Mouse (Mus musculus) forebrain, embryonic 10.5 days (tissue): ENCODE measurements around the gene Amph. TPM values are rescaled to one million over a fixed set of nuclear protein-coding genes. Genes with fewer than 3 reads are reported as not detected.
A peak's percentile ranks its signal among the peaks of the same experiment; 100 is the strongest.

Experiments used
- DNase-seq: peaks from one replicate; pipeline ENCODE4 v3.0.0-alpha.2; 2017; ENCODE audit warnings: low spot score; ENCODE audit errors: extremely low spot score
- H3K27ac ChIP-seq: fragments of 300-500 bp; sonication (generic); 2 replicates; pipeline ENCODE4 v1.5.1; 2016; ENCODE audit warnings: mild to moderate bottlenecking
- H3K27me3 ChIP-seq: fragments of 300-500 bp; sonication (generic); 2 replicates; pipeline ENCODE4 v1.6.1; 2016; ENCODE audit warnings: mild to moderate bottlenecking; ENCODE audit not compliant: poor library complexity, severe bottlenecking
- H3K36me3 ChIP-seq: fragments of 300-500 bp; sonication (generic); replicated peaks from 2 replicates; pipeline ENCODE4 v1.6.1; 2016; ENCODE audit warnings: mild to moderate bottlenecking, moderate library complexity
- H3K4me1 ChIP-seq: fragments of 300-500 bp; sonication (generic); 2 replicates; pipeline ENCODE4 v1.6.1; 2016
- H3K4me3 ChIP-seq: fragments of 300-500 bp; sonication (generic); 2 replicates; pipeline ENCODE4 v1.5.1; 2016; ENCODE audit warnings: mild to moderate bottlenecking, moderate library complexity
- H3K9me3 ChIP-seq: fragments of 300-500 bp; sonication (generic); 2 replicates; pipeline ENCODE4 v1.6.1; 2016; ENCODE audit warnings: mild to moderate bottlenecking, moderate library complexity
- WGBS: fragments of 180-500 bp; shearing (Covaris S2); methylation state at CpG from one replicate; pipeline ENCODE4 v1.1.7; 2016; 5-methylcytosine and 5-hydroxymethylcytosine counted together
- polyA plus RNA-seq: library from polyadenylated mRNA; unstranded; fragments of >200 nt; fragmentation: Nextera tagmentation; extraction: Ambion mirVana; gene quantifications from 2 replicates; pipeline ENCODE4 v1.2.1, GENCODE M21; 2016

The Amph gene
- polyA plus RNA-seq, 1 experiment from 2014 or later, result 3.7 TPM

DNA sequence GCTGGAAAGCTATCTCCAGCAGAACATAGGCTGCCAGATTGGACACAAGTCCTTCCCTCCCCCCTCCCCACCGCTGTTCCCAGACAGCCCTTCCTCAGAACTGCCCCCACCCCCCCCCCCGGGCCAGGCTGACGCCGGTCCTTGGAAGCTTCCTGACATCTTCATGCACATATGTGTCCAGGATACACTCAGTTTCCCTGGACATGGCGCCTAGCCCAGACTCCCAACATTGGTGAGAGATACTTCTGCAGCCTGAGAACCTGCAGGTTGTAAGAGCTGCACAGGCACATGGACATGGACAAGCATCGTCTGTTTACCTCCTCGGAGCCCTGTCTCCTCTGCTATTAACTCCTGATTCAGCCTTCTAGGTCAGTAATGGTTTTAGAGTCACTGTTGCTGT, 213.1 kb downstream of the Amph start:
- Histone ChIP-seq H3K27ac (no peak overlapping the region), H3K27me3 (no peaks in the 10 kb centered on the region), H3K9me3 (no peaks in the 10 kb centered on the region), H3K36me3 (no peaks in the 10 kb centered on the region), H3K4me3 (no peak overlapping the region), H3K4me1 (no peaks in the 10 kb centered on the region)
- WGBS, result 75% methylated on average over 7 of the region's 7 CpGs
- no peak for DNase-seq

DNA sequence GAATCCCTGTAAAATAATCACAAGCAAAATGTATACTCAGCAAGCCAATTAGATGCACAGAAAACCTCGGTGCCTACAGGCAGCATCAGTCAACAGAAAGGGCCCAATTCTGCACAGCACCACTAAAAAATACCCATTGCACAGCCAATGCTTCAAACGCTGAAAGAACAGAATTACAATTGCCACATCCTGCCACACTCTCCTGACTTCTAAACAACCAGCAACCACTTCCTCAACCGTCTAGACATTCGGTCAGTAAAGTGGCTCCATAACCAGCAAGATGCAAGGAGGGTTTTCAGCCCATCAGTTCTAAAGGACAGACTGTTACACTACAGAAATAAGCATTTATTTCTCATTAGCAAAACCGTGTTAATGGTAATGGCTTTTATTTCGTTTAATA, 214.1 kb downstream of the Amph start:
- Histone ChIP-seq H3K27me3 (no peaks in the 10 kb centered on the region), H3K36me3 (no peaks in the 10 kb centered on the region), H3K4me1 (no peaks in the 10 kb centered on the region), H3K27ac (no peak overlapping the region), H3K4me3 (no peak overlapping the region), H3K9me3 (no peaks in the 10 kb centered on the region)
- no peak for DNase-seq
- 92% methylated on average over 6 of the region's 6 CpGs for WGBS

GRCm38 (mm10) chr13:19177662-19178259, 229.8 kb downstream of the Amph start:
- no peaks in the 10 kb centered on the region for H3K9me3 ChIP-seq
- no peaks in the 10 kb centered on the region for H3K4me1 ChIP-seq
- WGBS, result 74% methylated on average over 1 of the region's 1 CpGs
- H3K27me3 ChIP-seq, result no peaks in the 10 kb centered on the region
- H3K4me3 ChIP-seq, result no peak overlapping the region
- DNase-seq, result peak; percentile 21
- H3K27ac ChIP-seq, result no peak overlapping the region
- no peaks in the 10 kb centered on the region for H3K36me3 ChIP-seq

GRCm38 (mm10) chr13:19178351-19178750, 230.3 kb downstream of the Amph start:
- Histone ChIP-seq H3K9me3 (no peaks in the 10 kb centered on the region), H3K4me3 (no peak overlapping the region), H3K27me3 (no peaks in the 10 kb centered on the region), H3K36me3 (no peaks in the 10 kb centered on the region), H3K27ac (no peak overlapping the region), H3K4me1 (no peaks in the 10 kb centered on the region)
- no peak for DNase-seq
- WGBS, result 86% methylated on average over 5 of the region's 5 CpGs

GRCm38 (mm10) chr13:19182259-19182658, 234.3 kb downstream of the Amph start:
- no peaks in the 10 kb centered on the region for H3K9me3 ChIP-seq
- H3K36me3 ChIP-seq, result no peaks in the 10 kb centered on the region
- no peak overlapping the region for H3K27ac ChIP-seq
- H3K27me3 ChIP-seq, result no peaks in the 10 kb centered on the region
- H3K4me1 ChIP-seq, result no peaks in the 10 kb centered on the region
- 85% methylated on average over 8 of the region's 8 CpGs for WGBS
- no peak overlapping the region for H3K4me3 ChIP-seq
- no peak for DNase-seq

- Histone ChIP-seq H3K36me3 (no peaks in the 10 kb centered on the region), H3K4me1 (no peaks in the 10 kb centered on the region), H3K27ac (no peak overlapping the region), H3K9me3 (no peaks in the 10 kb centered on the region), H3K4me3 (no peak overlapping the region), H3K27me3 (no peaks in the 10 kb centered on the region)
- no peak for DNase-seq
- 85% methylated on average over 6 of the region's 6 CpGs for WGBS
Observed at GRCm38 (mm10) chr13:19190052-19190451, 242.0 kb downstream of the Amph start.

- no peak for DNase-seq
- Histone ChIP-seq H3K9me3 (no peaks in the 10 kb centered on the region), H3K27me3 (no peaks in the 10 kb centered on the region), H3K4me1 (no peaks in the 10 kb centered on the region), H3K4me3 (no peak overlapping the region), H3K36me3 (no peaks in the 10 kb centered on the region), H3K27ac (no peak overlapping the region)
- WGBS, result 89% methylated on average over 4 of the region's 4 CpGs
Observed at GRCm38 (mm10) chr13:19194803-19195202, 246.8 kb downstream of the Amph start.

DNA sequence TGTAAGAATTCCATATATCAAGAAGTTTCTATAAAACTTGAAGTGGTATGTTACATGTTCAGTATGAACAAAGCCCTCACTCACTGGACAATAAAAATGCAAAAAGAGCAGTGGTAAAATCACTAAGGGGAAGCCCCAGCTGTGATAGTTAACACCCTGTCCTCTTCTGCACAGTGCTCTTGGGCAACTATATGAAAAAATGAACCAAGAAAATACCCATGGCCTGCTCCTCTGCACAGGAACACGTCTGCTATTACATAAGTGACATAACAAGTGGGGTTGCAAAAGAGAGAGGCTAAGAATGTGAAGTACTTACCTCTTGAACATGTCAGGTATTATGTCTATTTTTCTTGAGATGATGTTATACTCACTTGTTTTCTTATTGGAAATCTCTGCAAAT, 247.5 kb downstream of the Amph start:
- WGBS, result 69% methylated on average over 1 of the region's 1 CpGs
- Histone ChIP-seq H3K4me1 (no peaks in the 10 kb centered on the region), H3K4me3 (no peak overlapping the region), H3K36me3 (no peaks in the 10 kb centered on the region), H3K27me3 (no peaks in the 10 kb centered on the region), H3K27ac (no peak overlapping the region), H3K9me3 (no peaks in the 10 kb centered on the region)
- no peak for DNase-seq

Other genes starting within 250 kb of the Amph start
- gene Vps41, start 230.9 kb upstream of the Amph start, polyA plus RNA-seq, result 65.1 and 66.0 TPM in 2 replicates